Mouse (Mus musculus): ENCODE data around the gene Col24a1.

DNA sequence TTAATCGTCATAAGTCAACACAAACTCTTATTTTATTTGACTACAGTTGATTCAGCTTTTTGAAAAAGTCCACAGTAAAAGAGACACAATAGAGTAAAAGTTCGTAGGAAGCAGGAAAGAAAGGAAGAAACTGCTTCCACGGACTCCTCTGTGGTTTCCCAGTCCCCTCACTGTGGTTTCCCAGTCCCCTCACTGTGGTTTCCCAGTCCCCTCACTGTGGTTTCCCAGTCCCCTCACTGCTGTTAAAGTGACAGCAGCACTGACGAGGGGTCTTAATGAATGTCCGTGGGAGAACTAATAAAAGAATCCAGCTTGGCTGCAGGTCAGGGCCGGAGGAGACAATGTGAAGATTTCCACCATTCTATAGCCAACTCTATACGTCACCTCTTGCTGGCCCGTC is 39.4 kb downstream of the Col24a1 start:
- TF ChIP-seq POLR2A (IDR thresholded peaks at IDR 0.05; ENCODE audit: extremely low read depth, insufficient read depth, low read length) (no peak), CTCF (IDR thresholded peaks at IDR 0.05; ENCODE audit: extremely low read depth, insufficient read depth, low read length) (no peak)
